Comparison of ENCODE assay signal across 17 mouse cellular contexts in the genomic region with DNA sequence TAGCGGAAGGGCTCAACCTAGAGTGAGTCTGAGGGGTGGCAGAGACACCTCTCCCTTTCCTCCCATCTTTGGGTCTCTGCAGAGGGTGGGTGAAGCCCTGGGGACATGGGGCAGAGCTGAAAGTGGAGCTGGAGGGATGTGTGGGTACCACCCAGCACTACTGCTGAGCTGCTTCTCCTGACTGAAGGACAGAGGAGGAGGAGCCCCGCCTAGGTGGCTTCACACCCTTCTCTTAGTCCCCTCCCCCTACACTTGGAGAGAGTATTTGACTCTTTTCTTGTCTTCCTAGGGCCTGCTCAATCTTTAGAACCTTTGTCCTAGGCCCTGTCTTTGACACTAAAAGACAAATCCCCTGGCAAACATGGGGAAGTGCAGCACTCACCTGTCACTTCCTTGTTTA. TPM values are rescaled to one million over a fixed set of nuclear protein-coding genes. Genes with fewer than 3 reads are reported as not detected.
DNase-seq lines count a peak whose midpoint lies in the region; ATAC-seq and TF ChIP-seq lines count a peak whose summit lies in the region.
"Had no signal": no experiment of that assay in that cellular context is flagged by ENCODE, and none has a peak within 500 bp of the region (broad histone marks: within the 10 kb centered on the region; RNA-seq: fewer than 3 reads in every experiment).

No protein-coding gene starts in this region.

- no peak for DNase-seq in hindbrain, embryonic 14.5 days (ENCODE audit: low spot score)
- DNase-seq in lung, postnatal 0 days (ENCODE audit: low spot score), result no peak
- no peak for DNase-seq in lung, postnatal 14 days
- no peak for DNase-seq in embryo, embryonic 10.5 days (ENCODE audit: low spot score)
- no peak for DNase-seq in layer of hippocampus, adult 2 months (ENCODE audit: low spot score in 2 of 2)
- DNase-seq: adrenal gland, postnatal 10 days; cerebellum, adult 11-12 months; heart, adult 2 months; lung, adult 2 months; thymus, adult 18-20 months had no signal

- no peak for TF ChIP-seq EP300 in lung, postnatal 0 days (IDR thresholded peaks at IDR 0.05)

- WGBS in hindbrain, embryonic 13.5 days, result 67% methylated on average over 2 of the region's 2 CpGs
- WGBS in hindbrain, embryonic 14.5 days, result 67% methylated on average over 2 of the region's 2 CpGs
- 57% methylated on average over 2 of the region's 2 CpGs for WGBS in lung, postnatal 0 days
- WGBS in stomach, embryonic 15.5 days, result 80% methylated on average over 2 of the region's 2 CpGs

- TF ChIP-seq CTCF in lung, postnatal 0 days (IDR thresholded peaks at IDR 0.05), result no peak
- TF ChIP-seq CTCF in layer of hippocampus, adult 2 months (conservative IDR thresholded peaks at IDR 0.05), result no peak

- H3K9me3 ChIP-seq in hindbrain, embryonic 13.5 days, result no peaks in the 10 kb centered on the region
- no peaks in the 10 kb centered on the region for H3K9me3 ChIP-seq in hindbrain, embryonic 14.5 days (ENCODE audit: control insufficient read depth, low read length)
- no peaks in the 10 kb centered on the region for H3K9me3 ChIP-seq in lung, postnatal 0 days (ENCODE audit: low read length)
- H3K9me3 ChIP-seq in stomach, embryonic 15.5 days, result no peaks in the 10 kb centered on the region
- H3K9me3 ChIP-seq: embryonic facial prominence, embryonic 13.5 days; limb, embryonic 12.5 days; neural tube, embryonic 15.5 days had no signal

- H3K27ac ChIP-seq in hindbrain, embryonic 13.5 days, result no peak overlapping the region
- no peak overlapping the region for H3K27ac ChIP-seq in hindbrain, embryonic 14.5 days
- no peak overlapping the region for H3K27ac ChIP-seq in lung, postnatal 0 days (ENCODE audit: low read length)
- H3K27ac ChIP-seq in stomach, embryonic 15.5 days, result peak overlapping the region; percentile 44; the same call in 1 of the 2 replicates
- no peak overlapping the region for H3K27ac ChIP-seq in layer of hippocampus, adult 2 months
- H3K27ac ChIP-seq: embryonic facial prominence, embryonic 13.5 days; heart, adult 2 months; kidney, postnatal 0 days; limb, embryonic 12.5 days; neural tube, embryonic 15.5 days had no signal

- H3K4me1 ChIP-seq in hindbrain, embryonic 13.5 days (replicated peaks), result peaks cover 66% of the 10 kb centered on the region
- H3K4me1 ChIP-seq in hindbrain, embryonic 14.5 days (replicated peaks; ENCODE audit: control insufficient read depth, insufficient read depth, low read length), result peaks cover 39% of the 10 kb centered on the region
- H3K4me1 ChIP-seq in lung, postnatal 0 days (ENCODE audit: insufficient read depth, low read depth, low read length), result peaks cover 15% of the 10 kb centered on the region; the same call in 1 of the 2 replicates
- peaks cover 37% of the 10 kb centered on the region for H3K4me1 ChIP-seq in stomach, embryonic 15.5 days

- no peak overlapping the region for H3K9ac ChIP-seq in hindbrain, embryonic 13.5 days
- H3K9ac ChIP-seq in hindbrain, embryonic 14.5 days, result no peak overlapping the region
- H3K9ac ChIP-seq in lung, postnatal 0 days (replicated peaks; ENCODE audit: low read depth), result no peak overlapping the region
- H3K9ac ChIP-seq in stomach, embryonic 15.5 days, result no peak overlapping the region
- H3K9ac ChIP-seq: embryonic facial prominence, embryonic 13.5 days; limb, embryonic 12.5 days; neural tube, embryonic 15.5 days had no signal

- ATAC-seq in hindbrain, embryonic 13.5 days (ENCODE audit: low FRiP score), result peak; percentile 30; the same call in 1 of the 2 replicates
- no peak for ATAC-seq in hindbrain, embryonic 14.5 days (ENCODE audit: low FRiP score)
- ATAC-seq in lung, postnatal 0 days, result peak; percentile 32; the same call in 1 of the 2 replicates
- ATAC-seq in erythroid progenitor cell, adult 5-6 weeks (replicated peaks; ENCODE audit: low FRiP score, poor library complexity, severe bottlenecking), result peak; percentile 55; the same call in 1 of the 2 replicates
- no peak for ATAC-seq in stomach, embryonic 15.5 days (ENCODE audit: insufficient read depth, low FRiP score, low read depth)

- no peak overlapping the region for H3K4me2 ChIP-seq in hindbrain, embryonic 13.5 days
- no peak overlapping the region for H3K4me2 ChIP-seq in hindbrain, embryonic 14.5 days (replicated peaks)
- H3K4me2 ChIP-seq in lung, postnatal 0 days (replicated peaks; ENCODE audit: low read depth, low read length), result no peak overlapping the region
- H3K4me2 ChIP-seq in stomach, embryonic 15.5 days, result no peak overlapping the region
- H3K4me2 ChIP-seq: embryonic facial prominence, embryonic 13.5 days; limb, embryonic 12.5 days; neural tube, embryonic 15.5 days had no signal

- H3K36me3 ChIP-seq in hindbrain, embryonic 13.5 days, result no peaks in the 10 kb centered on the region
- H3K36me3 ChIP-seq in hindbrain, embryonic 14.5 days (replicated peaks; ENCODE audit: control insufficient read depth, insufficient read depth), result no peaks in the 10 kb centered on the region
- H3K36me3 ChIP-seq in lung, postnatal 0 days (ENCODE audit: insufficient read depth, low read length), result no peaks in the 10 kb centered on the region
- no peaks in the 10 kb centered on the region for H3K36me3 ChIP-seq in stomach, embryonic 15.5 days
- H3K36me3 ChIP-seq: embryonic facial prominence, embryonic 13.5 days; limb, embryonic 12.5 days; neural tube, embryonic 15.5 days had no signal

- no peaks in the 10 kb centered on the region for H3K27me3 ChIP-seq in hindbrain, embryonic 13.5 days
- H3K27me3 ChIP-seq in hindbrain, embryonic 14.5 days (ENCODE audit: control insufficient read depth, insufficient read depth, low read length), result no peaks in the 10 kb centered on the region
- no peaks in the 10 kb centered on the region for H3K27me3 ChIP-seq in lung, postnatal 0 days (replicated peaks; ENCODE audit: insufficient read depth, low read length)
- no peaks in the 10 kb centered on the region for H3K27me3 ChIP-seq in stomach, embryonic 15.5 days (replicated peaks)
- H3K27me3 ChIP-seq: embryonic facial prominence, embryonic 13.5 days; limb, embryonic 12.5 days; neural tube, embryonic 15.5 days had no signal

- H3K4me3 ChIP-seq in hindbrain, embryonic 13.5 days, result no peak overlapping the region
- no peak overlapping the region for H3K4me3 ChIP-seq in hindbrain, embryonic 14.5 days (replicated peaks; ENCODE audit: low read length)
- H3K4me3 ChIP-seq in lung, postnatal 0 days (ENCODE audit: low read depth, low read length), result no peak overlapping the region
- no peak overlapping the region for H3K4me3 ChIP-seq in stomach, embryonic 15.5 days (replicated peaks)
- no peak overlapping the region for H3K4me3 ChIP-seq in layer of hippocampus, adult 2 months
- H3K4me3 ChIP-seq: embryonic facial prominence, embryonic 13.5 days; heart, adult 2 months; limb, embryonic 12.5 days; neural tube, embryonic 15.5 days had no signal

RNA-seq across cellular contexts. Expression of gene Mboat2, which starts 7.3 kb away (rescaled TPM):
- polyA plus RNA-seq in hindbrain, embryonic 13.5 days (2015; fragmentation: Nextera tagmentation; extraction: Ambion mirVana), result 78.1 and 82.0 TPM in 2 replicates
- polyA plus RNA-seq in hindbrain, embryonic 14.5 days (2014; fragmentation: Nextera tagmentation; extraction: Ambion mirVana), result 79.2 and 80.1 TPM in 2 replicates
- polyA plus RNA-seq in lung, postnatal 0 days (2015; fragmentation: Nextera tagmentation; extraction: Ambion mirVana), result 32.1 and 36.0 TPM in 2 replicates
- 68.1 and 117 TPM in 2 replicates for total RNA-seq in erythroid progenitor cell, adult 5-6 weeks (2015; ENCODE audit: low replicate concordance)
- 79.5 and 84.0 TPM in 2 replicates for total RNA-seq in erythroid progenitor cell, adult 5-6 weeks (2017; ENCODE audit: low replicate concordance)
- 40.3 and 42.6 TPM in 2 replicates for polyA plus RNA-seq in stomach, embryonic 15.5 days (2015; fragmentation: Nextera tagmentation; extraction: Ambion mirVana)
- total RNA-seq in layer of hippocampus, adult 2 months (2021), result 10 to 100 TPM; 87.0 to 99.6 TPM

Comparison
In these comparisons a context has a peak if more than half of its experiments do, and no peak if none do; other contexts are left out.
1. ATAC-seq: peak in hindbrain, embryonic 13.5 days (single experiment), lung, postnatal 0 days (single experiment) and erythroid progenitor cell, adult 5-6 weeks (single experiment); none in hindbrain, embryonic 14.5 days (single experiment) and stomach, embryonic 15.5 days (single experiment).